Mouse (Mus musculus) retina, adult 2 months (tissue): ENCODE measurements around the gene Hspa1b.
"Not testable (repeated sequence)": the region's sequence is repeated elsewhere in the genome, so short reads cannot be mapped to it uniquely, and the experiment has no call there.

ENCODE experiments used
- DNase-seq: peaks from one replicate; pipeline ENCODE4 v3.0.0-alpha.2; 2012; ENCODE audit warnings: low read depth, low spot score

Hspa1b gene

DNA sequence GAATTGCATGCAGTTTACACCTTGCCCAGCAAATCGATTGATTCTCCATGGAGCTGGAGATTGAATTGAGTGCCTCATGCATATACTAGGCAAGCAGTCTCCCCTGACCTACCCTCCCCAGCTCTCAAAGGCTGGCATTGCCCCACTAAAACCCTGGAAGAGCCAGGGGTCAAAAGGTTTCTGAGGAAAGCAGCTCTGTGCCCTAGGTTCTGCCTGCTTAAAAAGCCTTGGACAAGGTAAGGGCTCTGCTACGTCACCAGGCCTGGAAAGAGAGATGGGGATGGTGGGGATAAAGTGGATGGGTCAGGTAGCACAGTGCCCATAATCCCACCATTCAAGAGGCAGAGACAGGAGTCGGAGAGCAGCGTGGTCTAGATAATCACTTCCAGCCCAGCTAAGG, 4.2 kb downstream of the Hspa1b start:
- no peak for DNase-seq

DNA sequence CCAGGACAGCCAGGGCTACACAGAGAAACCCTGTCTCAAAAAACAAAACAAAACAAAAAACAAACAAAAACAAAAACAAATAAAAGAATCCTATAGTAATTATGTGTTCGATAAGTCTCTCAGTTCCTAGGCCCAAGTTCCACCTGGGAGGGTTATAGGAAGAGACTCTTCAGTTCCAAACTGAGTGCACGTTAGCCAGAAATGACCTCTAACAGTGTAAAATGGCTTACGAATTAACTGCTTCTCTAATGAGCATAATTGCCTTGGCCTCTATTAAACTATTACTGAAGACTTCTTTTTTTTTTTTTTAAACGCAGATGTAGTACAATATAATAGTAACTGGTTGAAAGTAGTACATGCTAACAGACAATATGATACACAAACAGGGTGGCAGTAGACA, 5.1 kb downstream of the Hspa1b start:
- no peak for DNase-seq

DNA sequence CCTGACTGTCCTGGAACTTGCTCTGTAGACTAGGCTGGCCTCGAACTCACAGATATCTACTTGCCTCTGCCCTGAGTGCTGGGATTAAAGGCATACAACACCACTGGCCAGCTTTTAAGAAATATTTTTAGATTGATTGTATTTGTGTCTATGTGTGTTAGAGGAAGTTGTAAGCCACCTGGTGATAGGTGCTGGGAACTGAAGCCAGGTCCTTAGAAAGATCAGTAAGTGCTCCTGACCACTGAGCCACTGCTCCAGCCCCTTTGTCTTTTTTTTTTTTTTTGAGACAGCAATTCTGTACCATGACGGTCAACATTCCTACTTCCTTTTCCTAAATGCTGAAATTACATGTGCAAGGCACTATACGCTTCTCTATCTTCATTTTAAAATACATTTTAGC, 5.8 kb downstream of the Hspa1b start:
- no peak for DNase-seq

DNA sequence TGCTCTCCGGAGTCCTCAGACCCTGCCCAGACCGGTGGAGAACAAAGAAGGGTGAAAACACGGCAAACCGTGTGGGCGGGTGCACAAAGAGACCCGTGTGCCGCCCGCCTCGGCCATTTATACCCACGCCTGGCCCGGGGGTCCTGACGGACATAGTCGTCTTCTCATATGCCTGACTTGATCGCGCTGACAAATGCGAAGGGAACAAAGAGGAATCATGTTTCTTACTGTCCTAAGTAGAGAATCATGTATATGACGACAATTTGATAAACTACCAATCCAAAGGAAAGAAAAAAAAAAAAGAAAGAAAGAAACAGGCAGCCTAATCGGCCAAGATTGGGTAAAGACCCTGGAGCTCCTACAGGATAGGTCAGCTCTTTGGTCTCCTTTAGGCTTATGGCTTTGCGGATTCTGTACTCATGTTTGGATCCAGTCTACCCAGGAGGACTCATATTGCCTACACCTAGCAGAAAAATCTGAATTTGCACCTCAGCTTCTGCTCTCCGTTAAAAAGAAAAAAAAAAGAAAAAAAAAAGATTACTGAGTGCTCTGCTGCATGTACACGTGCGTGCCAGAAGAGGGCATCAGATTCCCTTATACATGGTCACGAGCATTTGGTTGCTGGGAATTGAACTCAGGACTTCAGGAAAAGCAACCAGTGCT, 6.5 kb downstream of the Hspa1b start:
- peak; percentile 77 for DNase-seq

DNA sequence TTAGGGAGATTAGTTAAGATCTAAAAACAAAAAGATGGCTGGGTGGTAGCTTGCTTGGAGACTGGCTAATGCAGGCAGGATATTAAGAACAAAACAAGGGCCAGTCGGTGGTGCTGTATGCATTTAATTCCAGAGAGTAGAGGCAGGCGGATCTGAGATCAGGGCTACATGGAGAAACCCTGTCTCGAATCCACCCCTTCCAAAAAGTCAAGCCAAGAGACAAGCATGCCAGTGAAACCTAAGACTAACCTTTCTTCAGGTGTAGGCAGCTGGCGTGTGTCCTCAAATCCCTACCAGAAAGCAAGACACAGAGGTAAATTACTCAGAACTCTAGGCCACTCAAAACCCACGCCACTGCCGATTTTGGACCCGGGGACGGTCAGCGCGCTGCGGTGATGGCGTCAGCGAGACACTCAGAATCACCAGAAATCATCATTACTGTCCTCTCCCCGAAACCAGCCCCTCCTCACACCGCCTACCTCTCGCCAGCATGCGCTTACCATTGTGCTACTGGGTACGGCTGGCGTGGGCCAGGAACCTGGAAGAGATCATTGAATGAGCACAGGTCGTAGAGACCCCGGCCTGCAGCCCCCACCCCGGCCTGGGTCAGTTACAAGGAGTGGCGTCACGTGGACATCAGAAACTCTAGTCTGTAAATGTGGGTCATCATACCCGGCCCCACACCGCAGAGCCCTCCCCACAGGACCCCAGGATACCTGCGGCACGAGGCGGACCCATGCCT, 7.2 kb downstream of the Hspa1b start:
- no peak for DNase-seq

DNA sequence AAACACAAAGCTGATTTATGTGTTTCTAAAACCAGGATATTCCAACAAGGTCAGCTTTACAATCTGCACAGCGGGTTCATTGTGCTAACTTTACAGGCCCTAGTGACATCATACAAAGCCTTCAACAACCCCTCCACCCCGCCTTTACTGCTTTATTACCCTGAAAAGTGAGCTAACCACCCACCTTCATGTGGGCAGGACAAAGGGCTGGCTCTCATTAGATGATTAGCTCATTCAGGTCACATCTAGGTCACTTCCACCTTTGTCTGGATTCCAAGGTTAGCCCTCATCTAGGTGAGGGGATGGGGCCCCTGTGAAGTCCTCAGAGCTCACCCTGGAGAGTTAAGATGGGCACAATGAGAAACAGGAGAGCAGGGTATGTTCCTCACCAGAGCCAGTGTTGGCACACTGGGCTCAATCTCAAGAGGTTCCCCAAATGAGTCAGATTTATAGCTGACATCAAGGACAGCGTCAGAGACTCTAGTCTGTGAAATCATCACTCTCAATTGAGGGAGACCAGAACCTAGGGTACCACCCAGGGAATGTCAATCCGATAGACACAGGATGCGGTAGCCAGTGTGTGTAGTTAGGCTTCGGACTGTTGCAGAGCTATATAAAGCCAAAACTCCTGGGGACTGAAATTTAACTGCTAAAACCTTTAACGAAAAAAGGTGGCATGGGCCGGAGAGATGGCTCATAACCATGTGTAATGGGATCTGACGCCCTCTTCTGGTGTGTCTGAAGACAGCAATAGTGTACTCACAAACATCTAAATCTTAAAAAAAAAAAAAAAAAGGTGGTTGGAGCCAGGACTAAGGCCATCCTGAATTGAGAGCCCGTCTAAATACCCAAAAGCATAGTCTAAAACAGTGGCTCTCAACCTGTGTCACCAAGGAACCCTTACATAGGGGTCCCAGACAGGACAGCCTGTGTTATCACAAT, 8.3 kb downstream of the Hspa1b start:
- DNase-seq = no peak

DNA sequence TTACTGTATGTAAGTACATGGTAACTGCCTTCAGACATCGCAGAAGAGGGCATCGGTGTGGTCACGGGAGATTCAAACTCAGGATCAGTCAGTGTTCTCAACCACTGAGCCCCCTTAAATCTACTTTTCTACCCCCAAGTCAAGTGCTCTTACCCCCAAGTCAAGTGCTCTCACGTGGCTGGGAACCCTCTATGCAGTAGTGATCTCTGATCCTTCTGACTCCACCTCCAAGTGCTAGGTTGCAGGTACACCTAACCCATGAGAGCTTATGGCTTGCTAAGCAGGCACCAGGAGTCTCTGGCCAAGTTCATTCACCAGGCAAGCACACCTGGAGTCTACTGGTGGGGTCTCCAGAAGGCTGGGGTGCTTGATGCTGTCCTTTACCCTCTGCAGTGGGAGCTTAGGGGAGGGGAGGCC, 9.5 kb downstream of the Hspa1b start:
- no peak for DNase-seq

DNA sequence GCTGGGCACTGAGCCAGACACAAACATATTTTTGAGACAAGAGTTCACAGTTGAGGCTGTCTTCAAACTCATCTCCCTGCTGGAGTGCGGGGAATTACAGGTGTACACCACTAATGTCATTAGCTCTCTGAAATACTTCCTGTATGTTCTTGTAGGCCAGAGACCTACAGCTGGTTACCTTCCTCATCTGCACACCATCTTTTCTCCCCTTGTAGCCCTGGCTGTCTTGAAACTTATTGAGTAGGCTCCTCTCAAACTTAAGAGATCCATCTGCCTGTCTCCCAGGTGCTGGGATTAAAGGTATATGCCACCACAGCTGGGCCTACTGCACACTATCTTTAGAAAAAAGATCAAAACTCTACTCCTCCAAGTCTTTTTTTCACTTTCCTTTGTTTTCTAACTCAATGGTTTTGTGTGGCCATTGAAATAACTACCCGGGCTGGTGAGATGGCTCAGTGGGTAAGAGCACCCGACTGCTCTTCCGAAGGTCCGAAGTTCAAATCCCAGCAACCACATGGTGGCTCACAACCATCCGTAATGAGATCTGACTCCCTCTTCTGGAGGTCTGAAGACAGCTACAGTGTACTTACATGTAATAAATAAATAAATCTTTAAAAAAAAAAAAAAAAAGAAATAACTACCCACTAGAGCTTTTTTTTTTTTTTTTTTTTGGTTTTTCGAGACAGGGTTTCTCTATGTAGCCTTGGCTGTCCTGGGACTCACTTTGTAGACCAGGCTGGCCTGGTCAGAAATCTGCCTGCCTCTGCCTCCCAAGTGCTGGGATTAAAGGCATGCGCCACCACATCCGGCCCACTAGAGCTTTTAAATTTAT, 10.1 kb downstream of the Hspa1b start:
- not testable (repeated sequence) for DNase-seq

DNA sequence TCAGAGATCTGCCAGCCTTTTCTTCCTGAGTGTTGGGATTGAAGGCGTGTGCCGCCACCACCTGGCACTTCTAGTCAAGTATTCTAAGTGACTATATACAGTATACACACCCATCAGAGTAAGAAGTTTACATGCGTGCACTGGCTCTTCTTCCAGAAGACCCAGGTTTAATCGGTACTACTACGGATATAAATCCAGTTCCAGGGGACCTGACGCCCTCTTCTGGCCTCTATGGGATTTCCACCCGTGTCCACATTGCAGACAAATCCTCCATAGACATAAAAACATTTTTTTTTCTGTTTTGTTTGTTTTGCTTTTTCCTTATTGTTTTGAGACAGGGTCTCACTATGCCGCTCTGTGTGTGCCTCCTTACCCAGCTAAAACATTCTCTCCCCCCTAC, 11.4 kb downstream of the Hspa1b start:
- no peak for DNase-seq

DNA sequence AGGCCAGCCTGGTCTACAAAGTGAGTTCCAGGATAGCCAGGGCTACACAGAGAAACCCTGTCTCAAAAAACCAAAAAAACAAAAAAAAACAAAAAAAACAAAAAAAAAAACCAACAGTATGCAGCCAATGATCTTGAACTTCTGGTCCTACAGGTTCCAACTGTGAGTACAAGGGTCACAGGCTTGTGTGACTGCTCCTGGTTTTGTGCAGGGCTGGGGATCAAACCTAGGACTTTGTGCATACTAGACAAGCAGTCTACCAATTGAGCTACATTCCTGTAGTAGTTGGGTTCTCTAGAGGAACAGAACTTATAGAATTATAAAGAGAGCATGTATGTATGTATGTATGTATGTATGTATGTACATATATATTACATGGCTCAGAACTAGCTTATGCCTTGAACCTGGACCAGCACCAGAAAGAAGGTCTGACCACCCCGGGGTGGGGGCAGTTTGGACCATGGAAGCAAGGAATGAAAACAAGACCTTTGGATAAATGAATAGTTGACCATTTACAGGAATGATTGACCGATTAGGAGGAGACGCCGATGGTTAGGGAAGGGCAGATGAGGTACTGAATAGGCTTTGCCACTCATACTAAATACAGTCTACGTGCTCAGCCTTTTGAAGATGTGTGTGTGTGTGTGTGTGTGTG, 12.4 kb downstream of the Hspa1b start:
- DNase-seq = no peak

DNA sequence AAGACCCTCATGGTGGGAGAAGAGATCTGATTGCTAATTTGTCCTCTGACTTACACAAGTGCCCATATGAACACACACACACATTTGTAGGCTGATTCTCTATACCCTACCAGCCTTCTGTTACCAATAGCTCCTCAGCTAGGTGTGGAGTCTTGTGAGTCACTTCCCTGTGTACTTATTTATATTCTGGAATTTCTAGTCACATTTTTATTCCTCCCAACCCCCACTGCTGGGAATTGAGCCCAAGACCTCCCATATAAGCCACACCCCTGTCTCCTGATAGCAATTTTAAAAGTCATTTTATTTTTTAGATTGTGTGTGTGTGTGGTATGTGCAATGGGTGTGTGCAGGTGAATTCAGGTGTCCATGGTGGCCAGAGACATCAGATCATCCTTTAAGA, 14.7 kb downstream of the Hspa1b start:
- no peak for DNase-seq

DNA sequence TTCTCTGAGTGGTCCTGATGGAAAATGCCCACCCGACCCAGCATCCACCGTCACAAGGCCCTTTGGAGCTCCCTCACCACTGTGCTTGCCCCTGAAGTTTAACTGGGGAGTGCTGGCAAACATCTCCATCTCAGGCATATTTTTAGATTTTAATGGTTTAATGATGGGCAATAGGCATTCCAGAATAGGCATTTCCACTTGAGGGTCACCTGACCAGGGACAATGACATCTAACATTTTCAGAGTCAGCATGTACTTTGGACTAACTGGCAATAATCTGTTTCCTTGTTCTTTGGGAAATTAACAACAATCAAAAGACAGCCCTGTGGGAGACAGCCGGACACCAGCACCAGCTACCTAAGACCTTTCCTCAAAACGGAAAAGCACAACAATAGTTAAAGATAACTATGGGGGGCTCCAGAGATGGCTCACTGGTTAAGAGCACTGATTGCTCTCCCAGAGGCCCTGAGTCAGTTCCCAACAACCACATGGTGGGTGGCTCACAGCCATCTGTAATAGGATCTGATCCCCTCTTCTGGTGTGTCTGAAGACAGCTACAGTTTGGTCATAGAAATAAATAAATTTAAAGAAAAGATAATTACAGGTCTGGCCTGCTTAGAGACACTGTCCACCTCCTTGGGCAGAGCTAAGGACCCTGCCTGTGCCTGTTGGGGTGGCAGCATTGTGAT, 15.8 kb downstream of the Hspa1b start:
- no peak for DNase-seq

DNA sequence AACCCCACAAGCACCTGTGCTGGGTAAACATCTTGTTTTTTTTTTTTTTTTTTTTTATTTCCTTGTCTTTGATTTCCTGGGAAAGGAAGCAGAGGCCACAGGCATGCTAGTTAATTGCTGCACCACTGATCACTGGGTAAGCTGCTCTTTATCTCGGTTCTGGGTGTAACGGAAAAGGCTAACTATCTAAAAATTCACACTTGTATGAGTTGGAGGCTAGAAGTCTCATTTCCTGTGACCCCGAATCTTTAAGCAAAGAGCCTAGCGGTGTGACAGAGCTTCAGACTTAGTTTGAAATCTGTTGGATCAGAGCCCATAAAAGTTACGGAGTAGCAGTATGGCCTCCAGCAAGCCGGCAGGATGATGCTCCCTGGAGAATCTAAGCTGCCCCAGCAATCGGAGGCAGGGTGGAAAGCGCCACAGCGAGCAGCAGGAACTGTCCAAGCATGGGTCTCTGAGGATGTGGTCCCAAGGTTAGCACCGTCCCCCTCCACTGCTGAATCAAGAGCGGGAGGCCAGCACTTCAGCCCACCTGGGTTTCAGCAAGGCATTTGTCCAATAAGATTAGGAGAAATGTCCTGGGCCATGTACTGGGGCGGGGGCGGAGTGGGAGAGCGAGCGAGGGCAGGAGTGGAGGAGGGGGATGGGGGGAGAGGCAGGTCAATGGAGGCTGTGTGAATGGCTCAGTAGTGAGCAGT, 17.5 kb downstream of the Hspa1b start:
- DNase-seq = no peak

DNA sequence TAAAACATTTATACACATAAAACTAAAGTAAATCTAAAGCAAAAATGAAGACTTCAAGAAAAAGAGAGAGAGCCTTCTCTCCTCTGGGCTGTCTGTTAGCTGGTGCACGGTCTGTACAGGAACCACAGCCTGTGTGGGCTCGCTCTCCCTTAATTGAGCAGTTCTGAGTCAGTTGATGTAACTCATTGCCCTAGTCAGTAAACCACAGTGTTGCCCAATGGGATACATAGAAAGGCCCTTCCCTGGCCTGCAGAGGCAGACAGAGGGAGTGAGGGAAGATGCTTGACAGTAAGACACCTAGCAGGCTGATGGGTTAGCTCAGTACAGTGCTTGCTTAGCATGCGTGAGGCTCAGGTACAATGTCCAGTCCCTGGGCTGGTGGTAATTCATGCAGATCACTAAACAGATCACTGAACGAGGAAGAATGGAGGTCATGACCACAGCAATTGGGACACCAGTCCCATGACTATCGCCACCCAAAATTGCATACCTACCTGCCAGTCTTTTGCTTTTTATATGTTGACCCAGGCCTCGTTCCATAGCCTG, 21.0 kb downstream of the Hspa1b start:
- DNase-seq = no peak

DNA sequence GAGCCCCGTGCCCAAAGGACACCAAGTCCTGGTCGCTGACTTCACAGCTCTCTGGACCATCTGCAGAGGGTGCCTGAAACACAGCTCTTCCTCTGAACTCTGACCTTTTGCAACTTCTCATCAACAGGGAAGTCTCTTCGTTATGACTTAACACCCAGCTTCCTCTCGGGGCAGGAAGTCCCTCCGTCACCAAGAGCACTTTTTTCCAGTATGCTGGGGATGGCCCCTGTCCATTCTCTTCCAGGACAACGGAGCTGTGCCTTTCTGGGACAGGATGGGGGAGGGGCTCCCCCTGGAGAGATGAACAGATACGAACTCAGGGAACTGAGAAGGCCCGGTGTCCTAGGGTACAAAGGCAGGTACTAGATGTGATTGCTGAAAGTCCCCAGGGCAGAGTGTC, 24.2 kb downstream of the Hspa1b start:
- no peak for DNase-seq

DNA sequence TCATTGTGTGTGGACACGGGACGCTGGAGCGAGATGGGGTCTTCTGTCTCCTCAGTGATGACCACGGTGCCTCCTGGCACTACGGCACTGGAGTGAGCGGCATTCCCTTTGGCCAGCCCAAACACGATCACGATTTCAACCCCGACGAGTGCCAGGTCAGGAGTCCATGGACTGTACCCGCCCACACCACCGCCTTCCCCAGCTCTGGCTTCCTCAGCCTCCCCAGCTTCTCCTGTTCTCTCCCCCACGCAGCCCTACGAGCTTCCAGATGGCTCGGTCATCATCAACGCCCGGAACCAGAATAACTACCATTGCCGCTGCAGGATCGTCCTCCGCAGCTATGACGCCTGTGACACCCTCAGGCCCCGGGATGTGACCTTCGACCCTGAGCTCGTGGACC, 25.0 kb downstream of the Hspa1b start:
- DNase-seq = no peak

DNA sequence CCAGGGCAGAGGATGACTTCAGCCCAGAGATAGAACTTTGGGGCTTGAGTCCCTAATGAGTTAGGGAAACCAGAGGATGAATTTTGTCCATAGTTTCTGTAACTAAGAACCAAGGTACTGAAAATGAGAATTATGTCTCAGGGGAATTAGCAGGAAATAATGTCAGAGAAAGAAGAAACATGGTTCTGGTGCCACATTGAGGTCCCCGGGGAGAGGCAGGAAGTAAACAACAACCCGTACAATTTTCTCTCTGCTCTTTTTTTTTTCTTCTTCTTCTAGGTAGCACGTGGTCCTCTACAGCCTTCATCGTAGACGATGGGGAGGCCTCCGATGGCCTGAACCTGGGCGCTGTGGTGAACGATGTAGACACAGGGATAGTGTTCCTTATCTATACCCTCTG, 26.8 kb downstream of the Hspa1b start:
- DNase-seq = no peak

DNA sequence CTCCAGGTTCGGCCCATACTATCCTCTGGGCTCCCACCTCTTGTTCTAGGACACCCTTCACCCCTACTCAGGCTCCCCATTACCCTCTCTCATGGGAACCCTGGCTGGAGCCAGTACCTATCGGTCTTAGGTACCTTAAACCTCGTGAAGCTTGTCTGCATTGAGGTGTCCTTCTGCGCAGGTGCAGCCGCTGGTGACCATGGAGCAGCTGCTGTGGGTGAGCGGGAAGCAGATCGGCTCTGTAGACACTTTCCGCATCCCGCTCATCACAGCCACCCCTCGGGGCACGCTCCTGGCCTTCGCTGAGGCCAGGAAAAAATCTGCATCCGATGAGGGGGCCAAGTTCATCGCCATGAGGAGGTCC, 27.3 kb downstream of the Hspa1b start:
- DNase-seq = no peak

DNA sequence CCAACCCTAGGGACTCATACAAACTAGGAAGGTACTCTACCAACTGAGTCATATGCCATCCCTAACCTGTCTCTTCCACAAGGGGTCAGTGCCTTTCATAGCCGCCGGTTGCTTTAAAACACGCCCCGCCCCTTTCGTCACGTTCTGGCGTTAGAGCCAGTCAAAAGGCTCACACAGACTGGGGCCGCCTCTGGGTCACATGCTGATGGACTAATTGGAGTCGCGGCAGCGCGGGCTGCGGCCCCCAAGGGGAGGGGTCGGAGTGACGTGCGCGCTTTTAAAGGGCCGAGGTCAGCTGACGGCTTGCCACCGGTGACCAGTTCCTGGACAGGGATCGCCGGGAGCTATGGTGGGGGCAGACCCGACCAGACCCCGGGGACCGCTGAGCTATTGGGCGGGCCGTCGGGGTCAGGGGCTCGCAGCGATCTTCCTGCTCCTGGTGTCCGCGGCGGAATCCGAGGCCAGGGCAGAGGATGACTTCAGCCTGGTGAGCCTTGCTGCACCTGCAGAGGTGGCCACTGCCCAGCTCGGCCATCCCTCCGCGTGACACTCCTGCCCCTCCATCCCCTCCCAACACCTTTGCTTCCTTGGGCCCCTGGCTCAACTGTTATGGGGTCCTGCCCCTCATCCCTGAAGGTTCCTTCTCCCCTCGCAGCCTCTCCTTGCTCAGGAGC, 27.8 kb downstream of the Hspa1b start, which contains the start of gene Neu1:
Gene Neu1, plus strand, starts transcription at position 193 of the 674 bp plus-strand sequence.
- peak; percentile 94 for DNase-seq
